Mouse (Mus musculus) CD4-positive, CD25-positive, alpha-beta regulatory T cell, adult 4 months (primary cell): ENCODE data around the gene Frem2. TPM values are rescaled to one million over a fixed set of nuclear protein-coding genes. Genes with fewer than 3 reads are reported as not detected.

ENCODE experiments used
- ATAC-seq: one replicate; pipeline ENCODE4 v1.8.0; 2017
- polyA plus RNA-seq, 2 experiments: library from polyadenylated mRNA; unstranded; fragments of 100-300 nt; shearing (Covaris generic); gene quantifications; one replicate each; pipeline ENCODE4 v1.2.1; 2017

Frem2 gene
- not detected for polyA plus RNA-seq

DNA sequence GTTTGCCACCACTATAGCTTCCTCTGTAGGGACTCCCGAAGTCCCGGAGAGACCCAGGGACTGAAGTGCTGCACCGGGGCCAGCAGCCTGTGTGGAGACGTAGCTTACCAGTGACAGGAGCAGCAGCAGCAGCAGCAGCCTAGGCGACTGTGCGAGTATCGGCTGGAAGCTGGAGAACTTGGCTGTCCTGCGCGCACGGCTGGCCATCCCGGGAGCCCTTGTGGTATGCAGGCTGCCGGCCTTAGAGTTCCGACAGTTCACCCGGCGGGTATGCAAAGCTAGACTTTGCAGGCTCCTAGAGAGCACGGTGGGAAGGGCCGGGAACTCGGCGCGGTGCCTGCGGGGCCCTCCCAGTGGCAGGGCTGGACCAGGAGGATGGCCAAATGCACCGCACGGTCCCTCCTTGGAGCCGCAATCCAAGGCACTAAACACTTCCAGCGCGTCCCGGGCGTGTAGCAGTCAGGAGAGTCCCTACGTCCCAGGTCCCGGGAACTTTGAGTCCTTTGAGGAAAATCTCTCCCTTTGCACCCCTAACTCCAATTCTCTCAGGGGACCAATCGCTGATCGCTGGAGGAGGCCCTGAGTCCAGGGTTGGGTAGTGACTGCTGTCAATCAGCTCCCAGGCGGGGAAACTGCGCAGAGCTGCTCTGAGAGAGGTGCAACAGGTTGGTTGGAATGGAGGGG lies at the start of gene Frem2:
Gene Frem2 (minus strand): TSS at position 478 of the 684 bp plus-strand sequence.
- ATAC-seq: no peak

DNA sequence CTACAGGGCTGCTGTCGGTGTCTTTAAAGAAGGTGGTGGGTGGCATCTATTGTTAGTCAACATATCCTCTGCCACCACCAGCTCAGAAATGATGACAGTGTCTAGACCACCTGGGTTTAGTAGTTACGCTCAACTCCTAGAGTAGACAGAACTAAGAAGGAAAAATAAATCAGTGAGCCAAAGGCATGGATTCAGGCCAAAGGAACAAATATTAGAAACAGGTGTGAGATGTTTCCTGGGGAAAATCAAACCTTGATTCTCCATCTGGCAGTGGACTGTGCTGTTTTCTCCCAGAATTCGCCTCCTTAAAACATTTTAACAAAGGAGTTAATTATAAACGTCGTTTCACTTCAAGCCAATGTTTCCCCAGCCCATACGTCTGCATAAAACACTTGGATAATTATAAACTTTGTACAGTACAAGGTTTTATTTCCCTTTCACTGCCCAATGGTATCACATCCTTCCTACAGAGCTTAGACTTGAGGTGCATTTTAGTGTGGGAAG lies 48.9 kb upstream of the Frem2 start:
- no peak for ATAC-seq

DNA sequence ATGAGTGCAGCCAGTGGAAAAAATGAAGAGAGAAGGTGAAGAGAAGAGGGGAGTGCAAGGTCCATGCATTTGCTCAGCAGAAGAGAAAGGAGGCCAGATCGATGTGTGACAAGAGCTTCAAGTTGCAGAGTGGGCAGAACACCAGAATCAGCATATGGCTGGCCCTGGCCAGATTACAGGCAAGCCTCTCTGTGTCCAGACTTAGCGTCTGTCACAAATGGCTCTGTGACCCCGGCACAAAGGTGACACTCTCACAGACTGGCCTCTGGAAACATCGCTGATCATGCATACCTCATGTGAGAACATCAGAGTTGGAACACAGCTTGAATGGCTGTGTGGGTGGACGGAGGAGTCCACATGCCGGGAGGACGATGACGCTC lies 46.0 kb upstream of the Frem2 start:
- ATAC-seq: no peak

DNA sequence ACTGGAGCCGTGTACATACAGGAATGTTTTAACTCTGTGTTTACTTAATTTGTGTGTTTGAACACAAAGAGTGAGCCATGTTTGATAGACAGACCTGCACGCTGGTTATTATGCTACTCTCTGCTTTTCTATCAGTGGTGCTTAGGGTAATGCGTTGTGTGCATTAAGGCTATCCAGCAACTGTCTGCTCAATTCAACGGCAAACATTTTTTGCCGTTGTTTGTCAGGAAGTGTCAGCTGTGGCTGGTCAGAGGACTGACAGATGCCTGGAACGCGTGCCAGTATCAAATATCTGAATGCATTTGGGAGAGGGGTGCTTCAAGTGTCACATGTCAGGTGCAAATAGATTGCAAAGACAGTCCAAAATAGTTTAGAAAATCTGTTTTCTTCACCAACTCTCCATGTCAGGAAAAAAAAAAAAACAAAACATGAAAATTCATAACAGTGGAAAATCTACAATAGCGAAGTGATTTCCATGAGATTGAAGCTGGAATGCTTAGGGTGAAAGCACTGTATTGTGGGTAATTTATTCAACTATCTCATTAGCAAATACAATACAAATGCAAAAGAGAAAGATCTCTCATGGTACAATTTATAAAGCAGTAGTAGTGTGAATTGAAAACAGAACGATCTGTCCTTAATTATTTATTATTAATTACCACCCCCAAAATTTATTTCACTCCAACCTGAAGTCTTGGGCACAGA lies 45.4 kb upstream of the Frem2 start:
- ATAC-seq: no peak

DNA sequence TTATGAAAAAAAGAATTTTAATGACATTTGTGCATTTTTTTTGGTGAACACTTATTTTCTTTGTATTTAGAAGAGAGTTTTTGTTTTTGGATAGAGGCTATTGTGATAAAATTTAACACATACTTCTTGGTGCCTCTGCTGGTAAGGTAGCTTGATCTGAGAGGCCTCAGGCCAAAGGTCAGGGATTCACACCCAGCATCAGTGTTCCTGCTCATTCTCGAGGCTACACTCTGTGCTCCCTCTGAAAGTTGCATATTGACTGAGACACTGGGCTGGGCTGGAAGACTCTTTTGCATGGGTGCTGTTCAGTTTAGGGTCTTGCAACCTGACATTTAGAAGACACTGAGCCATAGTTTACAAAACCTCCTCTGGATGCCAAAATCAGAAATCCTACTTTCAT lies 44.8 kb upstream of the Frem2 start:
- no peak for ATAC-seq

DNA sequence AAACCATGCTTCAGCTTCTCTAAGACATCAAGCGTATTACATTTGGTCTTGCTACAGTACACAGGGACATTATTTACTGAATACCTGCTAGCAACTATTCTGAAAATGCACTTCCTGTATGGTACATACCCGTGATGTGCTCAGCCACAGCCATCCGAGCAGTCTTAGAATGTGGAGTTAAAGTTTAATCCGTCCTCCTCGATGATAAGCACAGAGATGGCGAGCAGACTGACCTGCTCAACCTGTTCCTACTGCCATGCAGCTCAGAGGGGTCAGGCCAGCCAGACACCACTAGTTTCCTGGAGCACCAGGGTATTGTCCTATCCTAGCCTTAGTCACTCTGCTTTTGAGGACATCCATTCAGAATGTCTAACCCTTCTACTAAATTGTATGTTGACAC lies 30.6 kb upstream of the Frem2 start:
- ATAC-seq: no peak

DNA sequence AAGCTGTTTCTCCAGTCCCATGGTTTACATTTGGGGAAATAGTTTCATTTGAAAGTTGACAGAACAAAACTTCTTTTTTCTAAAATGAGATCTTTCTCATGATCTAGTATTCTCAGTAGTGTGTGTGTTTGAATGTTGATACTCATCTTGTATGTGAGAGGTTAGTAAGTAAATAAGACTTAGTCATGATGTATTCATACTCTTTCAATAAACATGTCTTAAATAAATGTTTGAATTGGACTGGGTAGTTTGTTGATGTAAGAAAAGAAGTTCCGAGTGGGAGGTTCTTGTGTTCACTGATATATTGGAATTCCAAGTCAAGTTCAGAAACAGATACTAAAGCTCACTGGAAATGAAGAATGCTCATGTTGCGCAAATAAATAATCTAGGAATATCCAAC lies 25.1 kb upstream of the Frem2 start:
- no peak for ATAC-seq

DNA sequence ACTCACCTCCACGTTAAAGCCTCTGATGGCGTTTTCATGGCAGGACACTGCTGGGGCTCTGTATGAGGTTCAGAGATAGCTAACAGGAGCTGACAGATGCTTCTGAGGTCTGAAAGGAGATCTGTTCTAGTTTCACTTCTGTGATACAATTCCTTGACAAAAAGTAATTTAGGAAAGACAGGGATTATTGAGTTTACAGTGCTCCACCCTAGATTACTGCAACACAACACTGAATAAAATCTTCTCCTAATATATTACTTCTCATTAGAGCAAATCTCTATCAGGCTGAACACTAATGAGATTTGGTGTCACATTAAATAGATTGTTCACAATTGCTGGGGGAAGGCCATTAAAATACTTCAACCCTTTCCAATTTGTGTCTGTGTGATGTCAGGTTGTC lies 23.7 kb upstream of the Frem2 start:
- no peak for ATAC-seq

DNA sequence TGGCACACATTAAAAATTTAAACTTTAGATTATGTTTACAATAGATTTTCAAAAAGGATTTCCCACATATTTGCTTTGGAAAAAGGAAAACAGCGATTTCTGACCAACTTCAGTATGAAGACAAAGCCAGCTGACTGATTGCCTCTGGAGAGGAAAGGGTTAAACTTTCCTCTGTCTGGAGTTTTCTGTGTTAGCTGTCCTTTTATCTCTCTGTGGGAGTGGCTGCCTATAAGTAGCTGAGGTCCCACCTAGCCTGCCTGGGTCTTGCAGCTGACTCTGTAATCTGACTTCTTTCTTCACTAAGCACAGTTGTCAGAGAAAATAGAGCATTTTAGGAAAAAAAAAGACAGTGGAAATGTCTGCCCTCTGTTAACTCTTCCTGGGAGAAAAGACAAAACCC lies 17.1 kb upstream of the Frem2 start:
- ATAC-seq: no peak

DNA sequence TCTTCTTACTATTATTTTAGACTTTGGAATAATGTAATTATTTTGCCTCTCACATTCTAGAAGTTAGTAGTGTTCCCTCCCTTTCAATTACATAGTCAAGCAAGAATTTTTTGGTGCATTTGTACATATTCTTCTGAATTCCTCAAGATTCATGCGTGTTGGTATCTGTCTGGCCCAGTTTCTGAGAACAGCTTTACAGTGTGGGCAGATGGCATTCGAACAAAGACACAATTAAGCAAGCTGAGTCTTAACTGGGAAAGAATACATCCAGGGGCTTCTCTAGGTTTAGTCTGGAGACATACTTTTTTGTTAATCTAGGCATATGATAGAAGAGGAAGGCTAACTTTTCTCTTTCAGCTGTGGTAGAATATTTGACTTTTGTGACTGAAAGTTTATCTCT lies 12.6 kb upstream of the Frem2 start:
- ATAC-seq: no peak

DNA sequence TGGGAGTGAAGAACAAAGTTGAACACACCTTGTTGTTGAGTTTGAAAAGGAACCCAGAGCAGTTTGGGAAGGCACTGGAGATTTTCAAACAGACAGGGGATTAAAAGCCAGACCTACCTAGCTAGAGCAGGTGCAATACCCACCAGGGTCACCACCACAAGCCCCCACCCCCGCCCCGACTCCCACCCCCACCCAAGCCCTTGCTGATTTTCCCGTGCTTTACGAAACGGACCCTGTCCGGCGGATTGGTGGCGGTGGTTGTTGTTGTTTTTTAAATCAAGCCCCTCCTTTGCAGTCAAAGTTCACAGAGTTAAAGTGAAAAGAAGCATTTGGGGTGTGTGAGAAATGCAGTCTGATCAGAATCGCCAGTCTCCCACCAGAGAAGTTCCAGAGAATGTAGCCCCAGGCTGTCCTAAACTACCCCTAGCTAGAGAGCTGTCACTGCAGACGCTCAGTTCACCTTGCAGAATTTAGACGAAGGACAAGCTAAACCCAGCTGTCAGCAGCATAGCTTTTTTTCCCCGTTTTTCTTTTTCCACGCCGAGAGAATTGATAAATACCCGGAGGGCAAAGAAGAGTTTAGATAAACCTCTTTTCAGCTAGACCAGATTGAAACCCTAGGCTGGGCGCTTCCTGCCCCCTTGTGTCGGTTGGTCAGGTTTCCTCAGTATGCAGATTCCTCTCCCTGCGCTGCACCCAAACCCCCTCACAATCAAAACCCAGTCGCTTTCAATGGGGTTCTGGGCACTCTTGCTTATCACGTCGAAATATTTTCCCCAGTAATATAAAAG lies 784 bp upstream of the Frem2 start:
- ATAC-seq: no peak

DNA sequence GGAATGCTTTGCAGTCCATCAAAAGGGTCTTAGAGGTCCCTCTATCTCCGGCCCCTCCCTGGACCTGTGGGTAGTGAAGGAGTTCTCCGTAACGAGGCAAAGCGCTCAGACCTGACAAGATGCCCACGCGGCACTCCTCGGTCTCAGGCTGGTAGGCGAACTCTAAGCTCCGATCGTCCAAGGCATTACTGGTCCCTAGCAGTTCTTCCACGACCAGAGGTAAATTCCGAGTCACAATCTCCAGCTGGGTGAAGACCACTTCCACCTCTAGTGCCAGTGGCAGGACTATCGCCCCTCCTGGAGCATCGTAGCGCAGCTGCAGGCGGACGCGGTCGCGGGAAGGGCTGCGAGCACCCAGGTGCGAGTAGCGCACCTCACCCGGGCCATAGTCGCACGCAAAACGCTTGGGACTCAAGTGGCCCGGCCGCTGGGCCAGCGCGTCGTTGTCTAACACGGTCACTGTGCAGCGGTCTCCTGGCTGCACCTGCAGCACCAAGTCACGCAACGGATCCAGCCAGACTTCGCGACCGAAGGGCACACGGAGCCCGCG lies 752 bp downstream of the Frem2 start:
- ATAC-seq: no peak

DNA sequence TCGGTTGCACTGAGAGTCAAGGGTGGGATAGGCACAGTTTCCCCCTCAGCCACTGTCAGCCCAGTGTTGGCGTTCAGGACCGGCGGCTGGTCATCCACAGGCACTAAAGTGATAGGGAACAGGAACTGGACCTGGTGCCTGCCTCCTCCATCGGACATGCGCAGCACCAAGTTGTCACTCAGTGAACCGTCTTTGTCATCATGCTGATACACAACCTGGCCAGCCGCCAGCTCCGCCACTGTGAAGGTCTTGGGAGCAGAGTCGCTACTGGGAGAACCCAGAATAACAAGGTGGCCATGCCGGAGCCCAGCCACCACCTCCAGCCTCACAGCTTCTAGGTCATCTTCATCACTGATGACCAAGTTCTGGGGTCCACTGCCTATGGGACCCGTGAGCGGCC lies 1.8 kb downstream of the Frem2 start:
- ATAC-seq: no peak

DNA sequence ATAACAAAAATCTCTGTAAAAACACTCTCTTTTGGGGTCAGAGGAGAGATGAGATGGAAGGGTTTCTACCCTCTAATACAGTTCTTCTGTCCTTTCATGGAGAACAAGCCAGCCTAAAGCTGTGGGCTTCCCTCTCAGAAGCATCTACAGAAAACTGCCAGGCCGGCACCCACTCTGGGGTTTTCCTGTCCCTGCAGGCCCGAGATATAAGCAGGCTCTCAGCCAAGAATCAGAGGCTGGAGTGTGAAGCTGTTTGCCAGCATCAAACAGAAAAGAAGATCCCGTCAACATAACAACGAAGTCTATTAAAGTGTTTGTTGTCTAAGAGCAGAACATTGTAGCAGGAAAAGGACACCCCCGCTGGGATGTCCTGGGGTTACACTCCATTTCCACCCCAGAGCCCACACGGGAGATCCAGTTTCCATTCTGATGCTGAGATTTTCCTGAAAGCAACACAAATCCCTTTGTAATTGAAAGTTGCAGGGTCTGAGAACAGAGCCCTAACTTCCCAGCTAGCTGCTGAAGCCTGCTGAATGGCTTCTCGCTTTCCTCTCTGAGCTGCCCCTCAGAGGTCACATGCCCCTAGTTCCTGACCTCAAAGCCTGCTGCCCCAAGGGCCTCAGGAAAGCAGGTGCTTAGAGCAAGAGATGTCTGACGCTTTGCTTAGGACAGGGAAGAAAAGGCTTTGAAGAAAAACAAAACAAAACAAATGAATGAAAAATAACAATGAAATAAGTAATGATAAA lies 7.0 kb downstream of the Frem2 start:
- no peak for ATAC-seq

DNA sequence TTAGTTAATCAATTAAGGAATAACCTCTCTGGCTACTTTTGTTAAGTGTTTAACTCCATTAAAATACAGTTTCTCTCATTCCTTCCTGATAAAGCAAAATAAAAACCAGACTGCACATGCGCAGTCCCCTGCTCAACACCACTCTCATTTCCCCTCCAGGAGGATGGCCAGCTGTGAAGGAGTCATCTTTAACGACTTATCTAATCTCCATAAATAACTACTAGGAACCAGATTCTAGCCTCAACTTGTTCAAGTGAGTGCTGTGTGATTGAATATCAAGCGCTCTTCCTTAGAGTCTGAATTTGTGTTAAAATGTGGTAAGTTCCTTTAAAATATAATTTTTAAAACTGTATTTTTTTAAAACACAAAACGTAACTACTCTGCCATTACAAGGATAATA lies 7.7 kb downstream of the Frem2 start:
- ATAC-seq: no peak

DNA sequence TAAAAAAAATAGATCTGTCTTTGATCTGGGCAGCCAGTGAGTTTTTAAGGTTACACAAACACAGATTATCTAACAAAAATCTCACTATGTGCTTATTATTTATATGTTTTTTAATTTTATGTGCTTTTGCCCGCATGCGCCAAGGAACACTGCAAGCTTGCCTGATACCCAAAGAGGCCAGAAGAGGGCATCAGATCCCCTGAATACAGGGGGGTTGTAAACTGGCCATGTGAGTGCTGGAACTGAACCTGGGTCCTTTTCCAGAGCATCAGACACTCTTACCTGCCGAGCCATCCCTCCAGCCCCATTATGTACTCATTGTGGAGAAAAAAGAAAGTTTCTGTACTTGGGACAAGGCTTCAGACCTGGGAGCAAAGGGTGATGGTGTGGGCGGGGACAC lies 8.3 kb downstream of the Frem2 start:
- no peak for ATAC-seq

DNA sequence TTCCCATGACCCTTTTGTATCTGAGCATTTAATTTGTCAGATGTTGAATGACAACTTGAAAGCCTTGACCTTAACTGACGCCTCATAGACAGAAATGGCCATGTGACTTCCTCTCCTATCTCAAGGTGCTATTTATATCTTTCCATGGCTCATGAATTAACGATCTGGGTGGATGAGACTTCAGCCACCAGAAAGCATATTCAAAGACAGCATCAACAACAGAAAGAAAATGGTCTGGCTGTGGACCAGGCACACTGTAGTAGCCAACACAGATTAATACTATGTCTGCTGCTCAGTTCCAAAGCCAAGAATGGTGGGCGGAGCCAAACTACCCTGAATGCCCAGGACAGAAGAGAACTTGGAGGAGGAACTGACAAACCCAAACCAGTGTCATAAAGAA lies 21.2 kb downstream of the Frem2 start:
- no peak for ATAC-seq

DNA sequence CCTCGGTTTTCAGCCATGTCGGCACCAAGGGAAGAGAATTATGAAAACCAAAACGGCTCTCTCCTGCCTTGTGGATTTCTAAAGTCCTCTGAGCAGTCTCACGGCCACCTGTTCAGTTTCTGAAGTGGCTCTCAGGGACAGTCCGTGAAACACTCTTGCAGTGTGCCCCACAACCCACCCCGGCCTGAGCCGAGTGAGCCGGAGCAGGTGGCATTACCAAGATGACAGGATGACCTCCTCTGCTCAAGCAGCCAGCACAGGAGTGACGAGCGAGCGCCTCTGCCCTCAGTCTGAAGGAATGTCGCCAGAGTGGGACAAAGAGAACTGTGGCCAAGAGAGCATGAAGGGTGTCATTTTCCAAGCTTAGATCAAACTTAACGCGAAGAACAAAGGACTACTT lies 26.0 kb downstream of the Frem2 start:
- no peak for ATAC-seq

DNA sequence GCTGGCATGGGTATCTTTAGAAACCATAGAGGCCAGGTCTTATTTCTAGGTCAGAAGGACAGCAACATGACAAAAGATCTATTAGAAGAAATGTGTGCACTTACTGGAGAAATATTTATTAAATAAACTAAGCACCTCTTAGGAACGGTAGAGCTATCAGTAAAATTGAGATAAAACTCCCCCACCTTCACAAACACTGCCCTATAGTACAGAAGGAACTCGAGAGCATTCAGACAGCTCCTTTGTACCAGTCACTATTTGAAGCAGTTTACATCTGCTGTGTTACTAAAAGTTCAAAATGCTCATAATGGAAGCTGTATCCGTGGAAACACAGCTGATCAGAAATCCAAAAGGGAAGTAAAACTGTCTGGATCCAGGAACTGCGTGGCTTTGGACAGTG lies 26.5 kb downstream of the Frem2 start:
- ATAC-seq: no peak

DNA sequence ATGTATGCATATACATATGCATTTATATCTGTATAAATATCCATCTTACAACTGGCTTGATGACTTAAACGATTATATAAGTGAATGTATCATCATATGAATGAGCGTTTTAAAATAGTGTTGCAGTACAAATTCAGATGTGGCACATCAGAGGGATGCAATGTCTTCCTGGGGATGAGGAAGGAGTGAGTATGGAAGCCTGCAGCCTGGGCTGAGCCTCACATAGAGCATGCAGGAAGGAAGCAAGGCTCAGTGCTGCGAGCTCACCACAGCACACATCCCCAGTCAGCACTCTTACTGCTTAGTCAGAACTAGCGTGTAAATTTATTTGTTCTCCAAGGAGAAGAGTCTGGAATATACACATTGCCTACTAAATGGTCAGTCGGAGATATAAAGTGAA lies 27.2 kb downstream of the Frem2 start:
- ATAC-seq: no peak

DNA sequence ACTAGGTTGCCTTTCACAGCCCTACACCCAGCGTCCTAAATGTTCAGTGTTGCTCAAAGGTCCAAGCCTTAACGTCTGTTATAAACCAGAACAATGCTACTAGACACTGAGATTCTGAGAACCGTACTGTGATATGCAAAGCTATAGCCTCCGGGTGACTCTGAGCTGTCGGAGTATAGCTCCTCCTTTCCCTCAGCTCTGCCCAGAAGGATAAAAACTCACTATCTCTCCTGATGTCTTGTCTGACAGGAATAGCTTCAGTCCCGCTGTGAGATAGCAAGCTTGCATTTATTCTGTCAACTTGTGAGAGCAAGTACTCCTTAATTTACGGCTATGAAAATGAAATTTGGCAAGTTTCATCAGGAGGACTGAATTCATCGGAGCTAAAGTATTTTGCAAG lies 33.9 kb downstream of the Frem2 start:
- ATAC-seq: no peak

DNA sequence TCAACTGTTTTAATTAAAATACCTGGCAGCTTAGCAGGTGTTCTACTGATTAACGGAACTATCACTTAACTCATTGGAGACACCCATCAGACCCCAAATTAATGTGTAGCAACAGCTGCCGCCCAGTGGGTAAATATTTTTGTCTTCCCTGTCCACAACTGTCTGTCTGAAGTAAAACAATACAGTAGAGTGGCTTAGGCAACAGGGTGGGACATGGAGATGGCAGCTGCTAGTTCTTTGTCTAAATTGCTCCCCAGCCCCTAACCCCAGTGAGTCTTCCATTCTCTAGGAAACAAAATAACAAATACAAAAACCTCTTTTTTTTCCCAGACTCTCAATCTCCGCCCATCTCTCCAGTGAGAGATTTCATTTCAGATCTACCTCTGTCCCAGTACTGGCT lies 36.2 kb downstream of the Frem2 start:
- no peak for ATAC-seq

DNA sequence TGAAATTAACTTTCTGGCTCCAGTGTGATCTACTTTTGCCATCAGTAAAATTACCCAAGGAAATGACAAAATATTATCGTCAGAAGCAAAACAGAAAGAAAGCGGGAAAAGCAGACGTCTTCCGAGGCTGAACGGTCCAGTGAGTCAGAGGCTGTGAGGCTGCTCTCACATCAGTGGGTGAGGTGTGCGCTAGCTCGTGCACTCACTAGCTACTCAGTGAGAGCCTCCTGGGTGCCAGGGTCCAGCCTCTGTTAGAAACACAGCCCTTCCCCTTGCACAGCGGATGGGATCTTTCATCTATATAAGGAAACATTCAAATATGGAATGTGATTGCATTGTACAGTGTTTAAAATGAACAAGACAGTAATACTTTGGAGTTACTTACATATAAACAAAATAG lies 36.8 kb downstream of the Frem2 start:
- no peak for ATAC-seq
